Mouse (Mus musculus): ENCODE results near the gene Dmxl2. TPM values are rescaled to one million over a fixed set of nuclear protein-coding genes. Genes with fewer than 3 reads are reported as not detected.

Gene Dmxl2
- polyA plus RNA-seq, 1 experiment from 2014 or later, result 65.4 TPM

DNA sequence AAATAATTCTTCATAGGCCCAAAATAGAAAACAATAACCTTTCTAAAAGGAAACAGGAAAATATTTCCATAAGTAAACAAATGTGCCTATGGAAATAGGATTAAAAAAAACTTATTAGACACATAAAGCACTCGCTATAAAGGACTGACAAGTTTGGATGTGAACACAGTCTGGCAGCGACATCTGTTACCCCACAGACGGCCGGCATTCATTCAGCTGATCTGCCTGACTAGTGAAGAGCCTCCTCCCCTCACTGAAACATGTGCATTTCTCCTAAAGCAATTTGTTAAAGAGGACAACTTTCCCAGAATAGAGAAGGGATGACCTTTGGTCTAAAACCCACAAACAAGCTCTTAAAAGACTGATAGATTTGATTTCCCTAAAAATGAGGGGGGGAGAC lies 35.6 kb upstream of the Dmxl2 start:
- H3K36me3 ChIP-seq (ENCODE audit: control insufficient read depth, insufficient read depth, low read length), result no peaks in the 10 kb centered on the region
- H3K4me1 ChIP-seq (ENCODE audit: control insufficient read depth, insufficient read depth, low read depth, low read length), result peaks cover 9% of the 10 kb centered on the region; the same call in 1 of the 2 replicates
- H3K9me3 ChIP-seq (ENCODE audit: control insufficient read depth, low read length), result no peaks in the 10 kb centered on the region
- H3K9ac ChIP-seq (ENCODE audit: low read depth, low read length), result no peak overlapping the region
- no peak overlapping the region for H3K4me3 ChIP-seq (ENCODE audit: low read length)
- ATAC-seq, result no peak
- no peak overlapping the region for H3K4me2 ChIP-seq (ENCODE audit: low read length)
- H3K27me3 ChIP-seq (replicated peaks; ENCODE audit: control insufficient read depth, insufficient read depth, low read length), result no peaks in the 10 kb centered on the region
- WGBS, result 9% methylated on average over 4 of the region's 4 CpGs
- no peak overlapping the region for H3K27ac ChIP-seq (ENCODE audit: low read depth, low read length)

DNA sequence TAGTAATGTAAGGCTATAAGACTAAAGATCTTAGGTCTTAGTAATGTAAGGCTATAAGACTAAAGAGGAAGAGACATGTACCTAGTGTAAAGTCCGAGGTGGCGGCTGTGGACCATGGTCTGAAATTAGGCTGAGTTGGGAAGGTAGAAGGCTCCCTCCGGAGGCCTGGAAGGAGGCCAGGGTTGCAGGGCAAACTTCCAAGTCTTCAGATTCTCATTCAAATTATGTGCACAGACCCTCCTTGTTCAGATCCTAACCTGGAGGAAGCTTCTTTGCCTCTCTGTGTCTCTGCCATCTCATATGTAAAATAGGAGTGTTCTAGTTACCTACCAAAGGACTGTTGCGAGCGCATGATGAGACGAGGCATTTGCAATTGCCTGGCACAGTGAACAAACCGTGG lies 34.8 kb upstream of the Dmxl2 start:
- Histone ChIP-seq H3K27ac (ENCODE audit: low read depth, low read length) (no peak overlapping the region), H3K4me3 (ENCODE audit: low read length) (no peak overlapping the region), H3K27me3 (replicated peaks; ENCODE audit: control insufficient read depth, insufficient read depth, low read length) (no peaks in the 10 kb centered on the region), H3K9me3 (ENCODE audit: control insufficient read depth, low read length) (no peaks in the 10 kb centered on the region), H3K36me3 (ENCODE audit: control insufficient read depth, insufficient read depth, low read length) (no peaks in the 10 kb centered on the region), H3K4me2 (ENCODE audit: low read length) (no peak overlapping the region), H3K9ac (ENCODE audit: low read depth, low read length) (no peak overlapping the region), H3K4me1 (ENCODE audit: control insufficient read depth, insufficient read depth, low read depth, low read length) (peaks cover 9% of the 10 kb centered on the region; the same call in 1 of the 2 replicates)
- ATAC-seq, result peak; percentile 37; the same call in 1 of the 2 replicates
- WGBS, result 53% methylated on average over 7 of the region's 7 CpGs

DNA sequence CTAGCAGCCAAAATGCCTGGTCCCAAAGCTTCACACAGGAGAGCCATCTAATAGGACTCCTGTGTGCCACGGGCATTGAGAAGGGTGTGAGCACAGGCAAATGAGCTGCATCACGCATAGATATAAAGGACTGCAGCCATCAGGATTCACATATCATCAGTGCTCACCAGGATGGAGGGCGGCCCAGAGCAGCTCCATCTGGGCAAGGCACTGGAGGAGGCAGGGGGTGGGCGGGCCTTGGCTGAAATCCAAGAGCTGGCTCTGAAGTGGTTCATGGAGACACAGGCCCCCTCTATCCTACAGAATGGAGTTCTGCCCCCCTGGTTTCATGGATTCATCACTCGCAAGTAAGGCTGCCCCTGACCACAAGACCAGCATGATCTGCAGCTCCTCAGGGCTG lies 32.5 kb upstream of the Dmxl2 start:
- Histone ChIP-seq H3K27me3 (replicated peaks; ENCODE audit: control insufficient read depth, insufficient read depth, low read length) (no peaks in the 10 kb centered on the region), H3K4me3 (ENCODE audit: low read length) (no peak overlapping the region), H3K9me3 (ENCODE audit: control insufficient read depth, low read length) (no peaks in the 10 kb centered on the region), H3K36me3 (ENCODE audit: control insufficient read depth, insufficient read depth, low read length) (no peaks in the 10 kb centered on the region), H3K4me2 (ENCODE audit: low read length) (no peak overlapping the region), H3K9ac (ENCODE audit: low read depth, low read length) (no peak overlapping the region), H3K27ac (ENCODE audit: low read depth, low read length) (peak overlapping the region; percentile 63), H3K4me1 (ENCODE audit: control insufficient read depth, insufficient read depth, low read depth, low read length) (peaks cover 9% of the 10 kb centered on the region; the same call in 1 of the 2 replicates)
- peak; percentile 91 for ATAC-seq
- 41% methylated on average over 5 of the region's 5 CpGs for WGBS

DNA sequence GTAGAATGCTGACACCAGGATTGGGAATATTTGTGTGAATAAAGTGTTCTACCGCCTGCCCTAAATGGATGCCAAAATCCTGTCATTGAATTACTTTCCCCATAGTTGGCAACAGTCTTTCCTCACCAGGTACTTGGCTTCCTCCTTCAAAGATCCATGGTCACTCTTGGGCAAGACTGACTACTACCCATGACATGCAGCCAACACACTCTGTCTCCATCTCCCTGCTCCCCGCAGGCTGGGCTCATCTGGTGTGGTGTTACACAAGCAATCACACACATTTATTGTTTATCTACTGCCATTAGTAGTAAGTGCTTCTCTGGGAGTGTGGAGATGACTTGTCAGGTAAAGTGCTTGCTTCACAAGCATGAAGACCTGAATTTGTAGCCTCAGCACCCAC lies 31.5 kb upstream of the Dmxl2 start:
- no peak overlapping the region for H3K9ac ChIP-seq (ENCODE audit: low read depth, low read length)
- no peaks in the 10 kb centered on the region for H3K27me3 ChIP-seq (replicated peaks; ENCODE audit: control insufficient read depth, insufficient read depth, low read length)
- H3K36me3 ChIP-seq (ENCODE audit: control insufficient read depth, insufficient read depth, low read length), result no peaks in the 10 kb centered on the region
- no peaks in the 10 kb centered on the region for H3K9me3 ChIP-seq (ENCODE audit: control insufficient read depth, low read length)
- H3K27ac ChIP-seq (ENCODE audit: low read depth, low read length), result no peak overlapping the region
- H3K4me3 ChIP-seq (ENCODE audit: low read length), result no peak overlapping the region
- 64% methylated on average over 2 of the region's 2 CpGs for WGBS
- H3K4me1 ChIP-seq (ENCODE audit: control insufficient read depth, insufficient read depth, low read depth, low read length), result peaks cover 9% of the 10 kb centered on the region; the same call in 1 of the 2 replicates
- ATAC-seq, result no peak
- no peak overlapping the region for H3K4me2 ChIP-seq (ENCODE audit: low read length)

DNA sequence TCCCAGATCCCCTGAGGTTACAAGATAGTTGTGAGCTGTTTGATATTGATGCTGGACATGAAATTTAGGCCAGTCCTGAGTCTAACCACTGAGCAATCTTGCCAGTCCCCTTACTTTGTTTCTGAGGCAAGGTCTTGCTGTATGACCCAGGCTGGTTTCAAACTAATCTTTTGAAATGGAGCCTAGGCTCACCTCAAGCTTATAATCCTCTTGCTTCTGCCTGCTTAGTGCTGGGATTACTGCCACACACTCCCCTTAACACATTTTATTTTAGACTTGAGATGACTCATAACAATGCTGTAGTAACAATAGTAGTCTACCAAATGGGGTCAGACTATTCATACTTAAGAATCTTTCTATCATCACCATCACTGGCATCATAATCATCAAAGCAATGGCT lies 30.0 kb upstream of the Dmxl2 start:
- Histone ChIP-seq H3K9ac (ENCODE audit: low read depth, low read length) (no peak overlapping the region), H3K4me1 (ENCODE audit: control insufficient read depth, insufficient read depth, low read depth, low read length) (peaks cover 6% of the 10 kb centered on the region; the same call in 1 of the 2 replicates), H3K9me3 (ENCODE audit: control insufficient read depth, low read length) (no peaks in the 10 kb centered on the region), H3K27ac (ENCODE audit: low read depth, low read length) (no peak overlapping the region), H3K4me2 (ENCODE audit: low read length) (no peak overlapping the region), H3K36me3 (ENCODE audit: control insufficient read depth, insufficient read depth, low read length) (no peaks in the 10 kb centered on the region), H3K27me3 (replicated peaks; ENCODE audit: control insufficient read depth, insufficient read depth, low read length) (no peaks in the 10 kb centered on the region), H3K4me3 (ENCODE audit: low read length) (no peak overlapping the region)
- no peak for ATAC-seq

DNA sequence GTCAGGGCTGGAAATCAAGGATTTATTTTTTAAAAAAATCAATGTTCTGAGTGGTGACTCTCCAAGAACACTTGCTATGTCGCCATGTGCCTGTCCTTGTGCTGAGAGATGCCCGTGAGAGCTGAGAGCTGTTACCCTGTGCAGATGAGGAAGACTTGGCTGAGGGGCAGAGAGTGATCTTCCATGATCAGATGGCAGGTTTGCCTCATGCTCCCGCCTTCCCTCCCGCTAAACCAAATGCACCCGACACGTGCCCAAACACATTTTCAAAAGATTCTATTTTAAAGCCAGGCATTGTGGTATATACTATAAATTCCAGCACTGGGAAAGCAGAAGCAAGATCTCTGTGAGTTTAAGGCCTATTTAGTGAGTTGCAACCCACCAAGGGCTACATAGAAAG lies 29.4 kb upstream of the Dmxl2 start:
- no peak overlapping the region for H3K4me3 ChIP-seq (ENCODE audit: low read length)
- 93% methylated on average over 6 of the region's 6 CpGs for WGBS
- peaks cover 6% of the 10 kb centered on the region; the same call in 1 of the 2 replicates for H3K4me1 ChIP-seq (ENCODE audit: control insufficient read depth, insufficient read depth, low read depth, low read length)
- no peaks in the 10 kb centered on the region for H3K9me3 ChIP-seq (ENCODE audit: control insufficient read depth, low read length)
- no peaks in the 10 kb centered on the region for H3K27me3 ChIP-seq (replicated peaks; ENCODE audit: control insufficient read depth, insufficient read depth, low read length)
- no peak overlapping the region for H3K27ac ChIP-seq (ENCODE audit: low read depth, low read length)
- no peak overlapping the region for H3K9ac ChIP-seq (ENCODE audit: low read depth, low read length)
- no peak overlapping the region for H3K4me2 ChIP-seq (ENCODE audit: low read length)
- no peak for ATAC-seq
- no peaks in the 10 kb centered on the region for H3K36me3 ChIP-seq (ENCODE audit: control insufficient read depth, insufficient read depth, low read length)

DNA sequence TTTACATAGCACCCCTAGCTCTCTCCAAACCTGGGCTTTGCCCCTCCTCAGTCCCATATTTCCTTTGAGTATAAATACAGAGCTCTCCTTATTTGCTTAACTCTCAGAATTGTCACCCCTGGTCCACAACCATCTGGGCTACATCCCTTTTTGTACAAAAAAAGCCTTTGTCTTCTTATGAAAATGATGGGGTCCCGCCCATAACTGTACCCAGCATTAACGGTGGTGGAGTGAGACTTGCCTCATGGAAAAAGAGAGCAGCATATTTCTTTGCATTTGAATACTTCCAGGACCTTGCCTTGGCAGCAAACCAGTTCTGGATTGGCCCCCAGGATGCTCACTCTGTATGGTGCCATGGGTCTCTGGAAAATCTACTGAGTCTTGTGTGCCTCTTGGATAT lies 28.5 kb upstream of the Dmxl2 start:
- Histone ChIP-seq H3K9ac (ENCODE audit: low read depth, low read length) (no peak overlapping the region), H3K9me3 (ENCODE audit: control insufficient read depth, low read length) (no peaks in the 10 kb centered on the region), H3K27ac (ENCODE audit: low read depth, low read length) (no peak overlapping the region), H3K4me2 (ENCODE audit: low read length) (no peak overlapping the region), H3K27me3 (replicated peaks; ENCODE audit: control insufficient read depth, insufficient read depth, low read length) (no peaks in the 10 kb centered on the region), H3K4me3 (ENCODE audit: low read length) (no peak overlapping the region), H3K36me3 (ENCODE audit: control insufficient read depth, insufficient read depth, low read length) (no peaks in the 10 kb centered on the region), H3K4me1 (ENCODE audit: control insufficient read depth, insufficient read depth, low read depth, low read length) (peaks cover 6% of the 10 kb centered on the region; the same call in 1 of the 2 replicates)
- no peak for ATAC-seq
- 70% methylated on average over 2 of the region's 2 CpGs for WGBS

DNA sequence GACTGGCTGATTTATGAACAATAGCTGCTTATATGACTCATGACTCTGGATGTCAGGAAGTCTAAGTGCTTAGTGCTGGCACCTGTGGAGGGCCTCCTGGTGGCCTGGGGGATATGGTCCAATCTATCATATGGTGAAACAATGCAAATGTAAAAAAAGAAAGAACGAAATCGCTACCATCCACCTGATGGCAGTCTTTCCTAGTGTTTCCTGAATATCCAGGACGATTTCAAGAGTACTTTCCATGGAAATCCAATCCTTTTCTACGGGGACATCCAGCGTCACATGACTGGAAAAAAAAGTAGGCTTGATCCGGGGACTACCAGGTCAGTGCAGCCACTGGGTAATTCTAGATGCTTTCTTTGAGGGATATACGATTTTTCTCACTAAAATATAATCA lies 26.3 kb upstream of the Dmxl2 start:
- no peaks in the 10 kb centered on the region for H3K36me3 ChIP-seq (ENCODE audit: control insufficient read depth, insufficient read depth, low read length)
- no peak overlapping the region for H3K4me3 ChIP-seq (ENCODE audit: low read length)
- H3K27ac ChIP-seq (ENCODE audit: low read depth, low read length), result no peak overlapping the region
- no peak for ATAC-seq
- no peak overlapping the region for H3K9ac ChIP-seq (ENCODE audit: low read depth, low read length)
- H3K4me1 ChIP-seq (ENCODE audit: control insufficient read depth, insufficient read depth, low read depth, low read length), result no peaks in the 10 kb centered on the region; the same call in 1 of the 2 replicates
- no peaks in the 10 kb centered on the region for H3K27me3 ChIP-seq (replicated peaks; ENCODE audit: control insufficient read depth, insufficient read depth, low read length)
- no peak overlapping the region for H3K4me2 ChIP-seq (ENCODE audit: low read length)
- no peaks in the 10 kb centered on the region for H3K9me3 ChIP-seq (ENCODE audit: control insufficient read depth, low read length)
- 77% methylated on average over 7 of the region's 7 CpGs for WGBS

DNA sequence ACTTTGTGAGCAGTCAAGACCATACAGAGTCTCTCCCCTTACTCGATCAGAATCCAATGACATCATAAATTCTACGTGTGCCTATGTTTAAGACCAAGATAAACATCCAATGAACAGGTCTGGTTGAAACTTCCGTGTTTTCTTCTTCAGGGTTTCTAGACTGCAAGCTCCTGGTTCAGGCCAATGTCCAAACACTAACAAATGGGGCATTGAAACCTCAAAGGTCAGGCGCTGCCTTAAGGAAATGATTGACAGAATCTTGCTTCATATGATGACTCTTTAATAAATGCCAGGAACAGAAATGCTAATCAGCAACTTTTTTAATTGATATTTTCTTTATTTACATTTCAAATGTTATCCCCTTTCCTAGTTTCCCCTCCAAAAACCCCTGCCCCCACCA lies 18.9 kb upstream of the Dmxl2 start:
- H3K27me3 ChIP-seq (replicated peaks; ENCODE audit: control insufficient read depth, insufficient read depth, low read length), result no peaks in the 10 kb centered on the region
- no peak overlapping the region for H3K9ac ChIP-seq (ENCODE audit: low read depth, low read length)
- H3K4me2 ChIP-seq (ENCODE audit: low read length), result no peak overlapping the region
- no peaks in the 10 kb centered on the region for H3K36me3 ChIP-seq (ENCODE audit: control insufficient read depth, insufficient read depth, low read length)
- H3K9me3 ChIP-seq (ENCODE audit: control insufficient read depth, low read length), result no peaks in the 10 kb centered on the region
- no peak for ATAC-seq
- H3K27ac ChIP-seq (ENCODE audit: low read depth, low read length), result no peak overlapping the region
- H3K4me1 ChIP-seq (ENCODE audit: control insufficient read depth, insufficient read depth, low read depth, low read length), result no peaks in the 10 kb centered on the region
- H3K4me3 ChIP-seq (ENCODE audit: low read length), result no peak overlapping the region
- WGBS, result 86% methylated on average over 4 of the region's 4 CpGs

DNA sequence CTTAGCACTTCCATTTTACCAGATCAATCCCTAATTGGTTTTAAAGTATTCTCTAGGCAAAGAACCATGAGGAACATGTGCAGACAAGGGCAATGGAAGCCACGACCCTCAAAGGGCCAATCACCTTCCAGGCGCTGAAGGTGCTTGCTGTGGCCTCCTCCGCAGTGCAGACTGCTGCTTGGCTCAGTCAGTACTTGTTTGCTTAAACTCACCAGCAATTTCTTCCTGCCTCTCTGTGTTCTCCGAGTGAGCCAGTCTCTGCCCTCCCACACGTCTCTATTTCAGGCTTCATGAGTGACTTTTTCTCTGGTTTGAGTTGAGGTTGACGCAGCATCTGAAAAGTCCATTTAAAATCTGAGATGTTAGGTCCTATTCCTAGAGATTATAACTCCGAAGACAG lies 17.5 kb upstream of the Dmxl2 start:
- Histone ChIP-seq H3K9me3 (ENCODE audit: control insufficient read depth, low read length) (no peaks in the 10 kb centered on the region), H3K27me3 (replicated peaks; ENCODE audit: control insufficient read depth, insufficient read depth, low read length) (no peaks in the 10 kb centered on the region), H3K4me3 (ENCODE audit: low read length) (no peak overlapping the region), H3K4me2 (ENCODE audit: low read length) (no peak overlapping the region), H3K27ac (ENCODE audit: low read depth, low read length) (no peak overlapping the region), H3K4me1 (ENCODE audit: control insufficient read depth, insufficient read depth, low read depth, low read length) (no peaks in the 10 kb centered on the region), H3K36me3 (ENCODE audit: control insufficient read depth, insufficient read depth, low read length) (no peaks in the 10 kb centered on the region), H3K9ac (ENCODE audit: low read depth, low read length) (no peak overlapping the region)
- 79% methylated on average over 7 of the region's 7 CpGs for WGBS
- ATAC-seq, result no peak

Measured in hindbrain, embryonic 16.5 days (tissue).